Mouse (Mus musculus) heart, postnatal 0 days (tissue): ENCODE data around the gene Fah. TPM values are rescaled to one million over a fixed set of nuclear protein-coding genes. Genes with fewer than 3 reads are reported as not detected.

ENCODE experiments used
- ATAC-seq: fragments of 200-750 bp; cut with Nextera tagmentation; 2 replicates; pipeline ENCODE4 v1.8.0; 2017; ENCODE audit warnings: low read depth, moderate number of reproducible peaks, moderate library complexity; ENCODE audit not compliant: insufficient read depth
- DNase-seq: peaks from one replicate; pipeline ENCODE4 v3.0.0-alpha.2; 2016; ENCODE audit warnings: low spot score
- H3K27ac ChIP-seq: fragments of 300-500 bp; sonication (generic); 2 replicates; pipeline ENCODE4 v1.5.1; 2014; ENCODE audit warnings: low read depth, mild to moderate bottlenecking
- H3K27me3 ChIP-seq: fragments of 300-500 bp; sonication (generic); 2 replicates; pipeline ENCODE4 v1.6.1; 2014; ENCODE audit warnings: low read length, mixed read lengths; ENCODE audit not compliant: control insufficient read depth, insufficient read depth
- H3K36me3 ChIP-seq: fragments of 300-500 bp; sonication (generic); replicated peaks from 2 replicates; pipeline ENCODE4 v1.6.1; 2014; ENCODE audit warnings: low read length, mixed read lengths; ENCODE audit not compliant: control insufficient read depth, insufficient read depth
- H3K4me1 ChIP-seq: fragments of 300-500 bp; sonication (generic); 2 replicates; pipeline ENCODE4 v1.6.1; 2014; ENCODE audit warnings: antibody characterized with exemption; ENCODE audit not compliant: control insufficient read depth, insufficient read depth
- H3K4me2 ChIP-seq: fragments of 300-500 bp; sonication (generic); 2 replicates; pipeline ENCODE4 v1.6.1; 2014; ENCODE audit warnings: low read depth, mild to moderate bottlenecking, low read length, moderate library complexity
- H3K4me3 ChIP-seq: fragments of 300-500 bp; sonication (generic); 2 replicates; pipeline ENCODE4 v1.5.1; 2014; ENCODE audit warnings: low read depth, low read length
- H3K9ac ChIP-seq: fragments of 300-500 bp; sonication (generic); replicated peaks from 2 replicates; pipeline ENCODE4 v1.6.1; 2014; ENCODE audit warnings: low read depth, low read length, mixed read lengths
- H3K9me3 ChIP-seq: fragments of 300-500 bp; sonication (generic); replicated peaks from 2 replicates; pipeline ENCODE4 v1.6.1; 2016; ENCODE audit warnings: low read length; ENCODE audit not compliant: control insufficient read depth
- CTCF ChIP-seq: IDR thresholded peaks from 2 replicates; pipeline ENCODE4 v1.5.1; 2016; ENCODE audit warnings: antibody characterized with exemption, control low read depth, low read depth
- EP300 ChIP-seq: IDR thresholded peaks from 2 replicates; pipeline ENCODE4 v1.6.1; 2016; ENCODE audit warnings: antibody characterized with exemption, low read depth
- WGBS: fragments of 180-500 bp; shearing (Covaris S2); extraction: QIAGEN DNeasy Blood & Tissue Kit; methylation state at CpG from one replicate; pipeline ENCODE4 v1.1.7; 2014; 5-methylcytosine and 5-hydroxymethylcytosine counted together
- polyA plus RNA-seq: library from polyadenylated mRNA; unstranded; fragments of >200 nt; fragmentation: Nextera tagmentation; extraction: Ambion mirVana; gene quantifications from 2 replicates; pipeline ENCODE4 v1.2.1, GENCODE M21; 2015
- total RNA-seq: library from RNA; depleted of rRNA; stranded (reverse); fragments of >200 nt; gene quantifications from 2 replicates; pipeline ENCODE4 v1.2.3, GENCODE M21; 2014; ENCODE audit warnings: low replicate concordance

The Fah gene
- total and polyA plus RNA-seq, 2 experiments from 2014 or later, result 4.0 to 20.2 TPM

GRCm38 (mm10) chr7:84646256-84646655, 39.7 kb upstream of the Fah start:
- no peak overlapping the region for H3K4me3 ChIP-seq
- 77% methylated on average over 1 of the region's 1 CpGs for WGBS
- no peak for ATAC-seq

DNA sequence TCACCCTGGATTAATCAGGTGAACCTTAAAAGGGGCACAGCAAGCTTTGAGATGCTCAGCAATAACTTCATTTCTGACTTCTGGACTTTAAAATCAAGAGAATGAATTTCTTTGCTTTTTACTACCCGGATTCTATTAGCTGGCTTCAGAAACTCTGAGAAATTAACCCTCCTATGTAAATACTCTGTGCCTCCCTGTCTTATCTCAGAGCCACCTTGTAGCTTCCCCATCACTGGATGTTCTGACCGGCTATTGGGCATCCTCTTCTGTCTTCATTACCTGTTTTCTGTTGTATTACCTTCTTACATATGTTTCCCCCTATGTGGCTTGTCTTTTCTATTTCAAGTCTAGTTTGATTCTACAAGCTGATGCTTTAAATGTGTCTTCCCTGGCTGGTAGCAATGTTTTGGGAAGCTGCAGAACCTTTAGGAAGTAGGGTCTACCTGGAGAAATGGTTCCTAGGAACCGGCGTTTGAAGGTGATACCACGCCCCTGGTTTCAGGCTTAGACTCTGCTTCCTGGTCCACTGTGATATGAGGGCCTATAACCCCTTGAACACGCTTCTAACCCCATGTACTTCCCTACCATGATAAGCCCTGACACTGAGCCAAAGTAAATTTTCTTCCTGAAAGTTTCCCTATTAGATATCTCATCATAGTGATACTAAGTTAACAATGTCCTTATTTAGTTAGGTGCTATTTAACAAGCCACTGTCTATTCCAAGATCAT, 36.9 kb upstream of the Fah start:
- ATAC-seq (no peak), DNase-seq (no peak)
- H3K27ac ChIP-seq, result no peak overlapping the region
- no peak overlapping the region for H3K4me2 ChIP-seq
- no peak overlapping the region for H3K4me3 ChIP-seq
- TF ChIP-seq EP300 (no peak), CTCF (no peak)
- no peak overlapping the region for H3K9ac ChIP-seq
- no peaks in the 10 kb centered on the region for H3K4me1 ChIP-seq
- WGBS, result 81% methylated on average over 6 of the region's 6 CpGs
- H3K9me3 ChIP-seq, result no peaks in the 10 kb centered on the region
- H3K36me3 ChIP-seq, result no peaks in the 10 kb centered on the region
- no peaks in the 10 kb centered on the region for H3K27me3 ChIP-seq

More at GRCm38 (mm10) chr7:84646256-84646655, 39.7 kb upstream of the Fah start:
- H3K27me3 ChIP-seq, result no peaks in the 10 kb centered on the region
- H3K9ac ChIP-seq, result no peak overlapping the region
- H3K27ac ChIP-seq, result no peak overlapping the region
- no peaks in the 10 kb centered on the region for H3K4me1 ChIP-seq
- no peak for TF ChIP-seq EP300
- DNase-seq, result no peak
- no peaks in the 10 kb centered on the region for H3K9me3 ChIP-seq
- no peaks in the 10 kb centered on the region for H3K36me3 ChIP-seq
- no peak overlapping the region for H3K4me2 ChIP-seq

DNA sequence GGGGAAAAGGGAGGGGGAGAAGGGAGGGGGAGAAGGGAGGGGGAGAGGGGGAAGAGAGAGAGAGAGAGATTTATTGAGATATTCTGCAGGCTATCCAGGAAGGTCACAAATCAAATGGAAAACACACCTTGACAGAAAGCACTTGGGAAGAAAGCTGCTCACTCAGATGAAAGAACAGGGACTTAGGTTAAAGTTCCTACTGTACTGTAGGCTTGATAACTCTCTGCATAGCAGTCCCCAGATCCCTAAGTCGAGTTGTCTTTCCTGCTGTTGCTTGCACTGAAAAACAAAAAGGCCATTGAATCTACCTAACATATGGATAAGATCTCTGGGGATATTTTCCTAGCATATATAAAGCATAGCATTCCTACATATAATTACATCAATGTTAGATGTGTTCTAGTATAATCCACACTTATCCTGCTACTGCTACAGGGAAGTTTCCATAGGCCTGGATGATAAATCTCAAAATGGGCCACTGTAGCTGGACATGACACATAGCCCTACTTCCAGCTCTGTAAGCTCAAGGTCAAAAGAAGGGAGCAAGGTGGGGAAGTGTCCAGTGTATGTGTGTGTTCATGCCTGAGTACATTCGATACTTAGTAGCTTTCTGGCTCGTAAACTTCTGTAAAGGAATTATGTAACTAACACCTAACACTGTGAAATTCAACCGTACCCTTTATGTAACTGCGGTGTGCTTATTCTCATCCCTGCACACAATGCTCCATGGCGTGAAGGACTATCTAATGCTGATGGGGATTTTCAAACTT, 35.8 kb upstream of the Fah start:
- ATAC-seq (no peak), DNase-seq (no peak)
- Histone ChIP-seq H3K4me2 (no peak overlapping the region), H3K9me3 (no peaks in the 10 kb centered on the region), H3K36me3 (no peaks in the 10 kb centered on the region), H3K27me3 (no peaks in the 10 kb centered on the region), H3K9ac (no peak overlapping the region), H3K4me3 (no peak overlapping the region), H3K4me1 (no peaks in the 10 kb centered on the region), H3K27ac (no peak overlapping the region)
- WGBS, result 80% methylated on average over 6 of the region's 6 CpGs
- TF ChIP-seq EP300 (no peak), CTCF (no peak)

DNA sequence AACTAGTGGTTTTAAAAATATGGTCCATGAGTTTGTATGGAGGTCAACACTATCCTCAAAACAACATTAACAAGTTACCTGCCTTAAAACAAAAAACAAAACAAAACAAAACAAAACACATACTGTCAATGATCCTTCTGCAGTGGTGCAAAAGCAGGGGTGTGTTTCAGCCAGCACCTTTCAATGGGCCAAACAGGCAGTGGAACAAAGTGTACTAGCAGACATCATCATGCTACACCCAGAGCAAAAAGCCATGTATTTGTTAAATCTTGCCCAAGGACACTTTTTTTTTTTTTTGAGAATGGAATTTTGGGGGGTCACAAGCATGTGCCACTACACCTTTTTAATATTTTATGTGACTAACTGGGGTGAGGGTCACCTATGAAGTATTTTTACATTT, 30.4 kb upstream of the Fah start:
- Histone ChIP-seq H3K4me1 (no peaks in the 10 kb centered on the region), H3K9ac (no peak overlapping the region), H3K36me3 (peaks cover 9% of the 10 kb centered on the region), H3K27ac (no peak overlapping the region), H3K4me3 (no peak overlapping the region), H3K27me3 (no peaks in the 10 kb centered on the region), H3K9me3 (no peaks in the 10 kb centered on the region), H3K4me2 (no peak overlapping the region)
- ATAC-seq (no peak), DNase-seq (no peak)
- TF ChIP-seq CTCF (no peak), EP300 (no peak)

DNA sequence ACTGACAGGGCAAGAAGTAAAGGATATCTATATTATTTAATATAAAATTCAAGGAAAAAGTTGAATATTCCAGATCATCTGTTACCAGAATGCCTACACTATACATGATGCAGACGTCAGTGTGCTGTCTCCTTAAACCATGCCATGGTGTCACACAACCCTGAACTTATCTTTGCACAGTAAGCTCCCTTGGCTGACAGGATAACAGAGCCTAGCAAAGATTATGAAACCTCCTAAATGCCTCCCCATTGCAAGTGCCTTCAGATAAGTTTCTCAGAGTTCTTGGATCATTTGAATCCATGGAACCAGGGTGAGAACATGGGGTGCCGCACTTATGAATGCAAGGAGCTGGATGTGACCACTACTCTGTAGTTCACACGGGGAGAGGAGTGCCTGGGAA, 25.4 kb upstream of the Fah start:
- H3K27ac ChIP-seq, result no peak overlapping the region
- no peak for ATAC-seq
- H3K4me3 ChIP-seq, result no peak overlapping the region
- H3K4me1 ChIP-seq, result no peaks in the 10 kb centered on the region
- no peak overlapping the region for H3K4me2 ChIP-seq
- H3K36me3 ChIP-seq, result peaks cover 21% of the 10 kb centered on the region
- H3K9me3 ChIP-seq, result no peaks in the 10 kb centered on the region
- H3K9ac ChIP-seq, result no peak overlapping the region
- TF ChIP-seq CTCF, result no peak
- 80% methylated on average over 3 of the region's 3 CpGs for WGBS
- DNase-seq, result no peak
- no peaks in the 10 kb centered on the region for H3K27me3 ChIP-seq

- Histone ChIP-seq H3K9me3 (no peaks in the 10 kb centered on the region), H3K9ac (no peak overlapping the region), H3K4me3 (no peak overlapping the region), H3K4me2 (no peak overlapping the region), H3K36me3 (peaks cover 18% of the 10 kb centered on the region; the same call in 1 of the 2 replicates), H3K27ac (no peak overlapping the region), H3K4me1 (no peaks in the 10 kb centered on the region), H3K27me3 (no peaks in the 10 kb centered on the region)
- TF ChIP-seq EP300, result no peak
- TF ChIP-seq CTCF, result no peak
- WGBS, result 96% methylated on average over 4 of the region's 4 CpGs
- DNase-seq, result no peak
- no peak for ATAC-seq
Measured at GRCm38 (mm10) chr7:84623718-84624117, 17.2 kb upstream of the Fah start.
